Mouse (Mus musculus) spleen, adult 18-20 months (tissue): ENCODE measurements at regions not wholly inside any gene's neighbourhood (a gene's known extent, or its start where the extent isn't known, plus 50 kb on each side); places are given as distances from the start of the nearest gene placed in this dataset.

Experiments
- DNase-seq, 2 experiments: peaks; one replicate each; pipeline ENCODE4 v3.0.0; 2022; ENCODE audit warnings: mixed read lengths in 2 of 2

DNA sequence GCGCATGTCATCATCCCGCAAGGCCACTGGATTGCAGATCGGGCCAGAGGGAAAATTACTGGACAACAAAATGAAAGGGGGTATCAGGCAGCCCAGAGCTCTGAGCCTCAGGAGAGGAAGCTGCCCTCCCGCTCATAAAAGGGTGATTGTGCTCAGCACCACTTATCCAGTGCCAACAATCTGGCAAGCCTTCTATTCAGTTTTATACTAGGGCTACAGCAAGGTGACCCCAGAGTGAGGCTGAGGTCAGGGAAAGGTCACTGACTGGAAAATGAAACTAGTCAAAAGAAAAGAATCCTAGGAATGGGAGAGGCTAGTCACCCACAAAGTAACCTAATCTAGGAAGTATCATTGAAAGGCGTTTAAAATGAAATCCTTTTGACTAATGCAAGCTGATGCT, 198.5 kb upstream of the Tmem161b start:
- DNase-seq, result no peak

DNA sequence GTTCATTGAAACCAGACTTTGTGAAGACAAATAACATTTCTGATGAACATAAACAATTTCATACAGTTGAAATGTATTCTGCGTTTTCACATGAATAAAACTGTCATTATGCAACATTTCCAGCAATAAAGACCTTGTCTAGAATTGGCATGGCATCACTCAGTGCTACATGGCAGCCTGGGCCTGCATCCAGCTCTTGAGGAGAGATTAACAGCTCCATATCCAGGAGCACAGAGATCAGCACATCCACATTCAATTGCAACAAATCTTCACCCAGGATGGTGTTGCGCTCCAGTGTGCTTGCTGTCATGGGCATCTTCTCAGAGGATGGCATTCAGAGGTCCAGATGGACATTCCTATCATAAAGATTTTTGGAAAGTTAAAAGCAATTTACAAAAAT, 196.7 kb upstream of the Tmem161b start:
- no peak for DNase-seq

GRCm38 (mm10) chr13:84047736-84048135, 174.4 kb upstream of the Tmem161b start:
- DNase-seq, result no peak

DNA sequence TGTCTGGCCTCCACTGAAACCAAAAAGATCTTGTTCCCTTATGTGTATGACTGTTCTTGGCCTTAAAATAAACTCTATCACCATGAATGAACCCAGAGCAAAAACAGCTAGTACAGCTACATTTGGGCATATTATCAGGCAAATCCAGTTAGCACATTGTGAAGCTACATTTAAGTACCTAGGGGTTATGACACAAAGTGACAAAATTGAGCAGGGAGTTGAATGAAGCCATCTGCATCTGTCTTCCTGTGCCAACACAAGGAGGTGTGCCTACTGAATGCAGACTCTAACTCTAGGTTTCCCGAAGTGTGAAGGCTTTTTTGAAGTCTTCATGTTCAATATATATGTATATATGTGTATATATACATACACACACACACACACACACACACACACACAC, 169.9 kb upstream of the Tmem161b start:
- no peak for DNase-seq

DNA sequence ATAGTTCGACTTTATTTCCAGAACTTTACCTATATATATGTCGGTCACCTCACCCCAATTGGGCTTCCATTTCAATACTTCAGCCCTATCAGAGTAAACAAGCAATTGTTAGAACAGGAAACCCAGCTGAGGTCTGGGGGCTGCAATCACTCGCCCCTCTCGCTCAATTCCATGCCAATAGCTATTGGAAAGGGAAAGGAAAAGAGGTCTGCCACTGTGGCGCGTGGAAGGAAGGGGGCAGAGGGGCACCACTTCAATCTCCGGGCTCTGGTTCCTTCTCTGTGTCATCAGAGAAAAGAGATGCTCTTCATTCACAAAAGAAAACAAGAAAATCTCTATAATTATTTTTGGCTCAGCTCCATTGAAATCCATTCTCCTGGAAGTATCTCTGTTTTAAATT, 167.1 kb upstream of the Tmem161b start:
- DNase-seq, result no peak

- no peak for DNase-seq
These were observed 166.5 kb upstream of the Tmem161b start for GRCm38 (mm10) chr13:84055576-84055975.

DNA sequence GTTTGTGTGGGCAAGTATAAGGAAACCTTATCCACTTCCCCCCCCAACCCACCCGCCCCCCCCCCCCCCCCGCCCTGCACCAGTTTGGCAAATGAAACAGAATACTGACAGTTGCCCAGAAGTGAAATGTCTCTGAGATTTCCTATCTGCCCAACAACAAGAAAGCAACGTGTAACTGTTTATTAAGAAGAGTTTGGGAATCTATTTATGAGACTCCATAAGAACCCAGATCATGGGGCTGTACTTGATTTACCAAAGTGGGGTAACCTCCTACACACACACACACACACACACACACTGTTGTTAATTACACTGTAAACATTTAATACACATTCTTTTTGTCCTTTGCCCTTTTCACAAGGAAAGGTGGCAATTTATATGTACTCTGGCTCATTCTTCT, 165.6 kb upstream of the Tmem161b start:
- no peak for DNase-seq

GRCm38 (mm10) chr13:84056998-84057397, 165.1 kb upstream of the Tmem161b start:
- no peak for DNase-seq

GRCm38 (mm10) chr13:84057456-84057855, 164.6 kb upstream of the Tmem161b start:
- no peak for DNase-seq

DNA sequence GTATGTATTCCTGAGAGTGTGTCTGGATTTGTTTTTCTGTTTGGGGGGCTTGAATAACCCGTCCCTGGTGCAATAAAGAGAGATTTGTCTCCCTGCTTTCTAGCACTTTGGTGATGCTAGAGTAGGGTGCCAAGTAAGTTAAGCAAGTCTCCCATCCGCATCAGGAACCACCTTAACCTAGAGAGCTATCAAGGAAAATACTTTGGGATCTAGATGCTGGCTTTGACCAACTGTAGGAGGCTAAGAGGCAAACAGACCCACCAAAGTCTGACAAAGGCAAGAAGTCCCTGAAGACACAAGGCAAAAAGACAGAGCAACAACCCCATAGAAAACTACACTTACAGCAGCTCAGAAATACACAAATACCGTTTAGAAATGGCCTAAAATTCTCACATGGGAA, 163.8 kb upstream of the Tmem161b start:
- DNase-seq, result no peak

DNA sequence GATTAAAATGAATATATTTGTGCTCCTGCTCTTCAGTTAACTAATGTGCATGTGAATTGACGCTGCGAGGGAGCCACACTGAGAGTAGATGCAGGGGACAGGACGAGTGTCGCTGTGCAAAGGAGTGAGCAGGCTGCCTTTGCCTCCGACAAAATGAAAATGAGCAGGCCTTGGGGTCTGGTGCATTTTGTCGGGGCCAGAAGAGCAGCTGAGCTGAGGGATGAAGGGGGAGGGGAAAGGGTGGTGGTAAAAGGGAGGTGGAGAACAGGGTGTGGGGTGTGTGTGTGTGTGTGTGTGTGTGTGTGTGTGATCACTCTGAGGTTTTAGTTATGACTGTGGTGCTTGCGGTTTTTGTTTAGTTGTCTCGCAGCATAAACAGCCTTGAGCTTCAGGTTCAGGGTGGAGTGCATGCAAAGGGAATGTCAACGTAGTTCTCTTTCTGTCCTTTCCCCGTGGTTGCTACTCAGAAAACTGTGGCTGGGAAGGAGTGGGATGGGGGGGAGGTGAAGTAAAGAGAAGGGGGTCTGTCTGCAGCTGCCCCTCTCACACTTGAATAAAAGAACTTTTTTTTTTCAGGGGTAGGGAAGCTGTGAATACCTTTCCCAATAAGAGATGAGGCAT, 163.0 kb upstream of the Tmem161b start:
- no peak for DNase-seq

GRCm38 (mm10) chr13:84059661-84060452, 162.2 kb upstream of the Tmem161b start:
- DNase-seq, result no peak

DNA sequence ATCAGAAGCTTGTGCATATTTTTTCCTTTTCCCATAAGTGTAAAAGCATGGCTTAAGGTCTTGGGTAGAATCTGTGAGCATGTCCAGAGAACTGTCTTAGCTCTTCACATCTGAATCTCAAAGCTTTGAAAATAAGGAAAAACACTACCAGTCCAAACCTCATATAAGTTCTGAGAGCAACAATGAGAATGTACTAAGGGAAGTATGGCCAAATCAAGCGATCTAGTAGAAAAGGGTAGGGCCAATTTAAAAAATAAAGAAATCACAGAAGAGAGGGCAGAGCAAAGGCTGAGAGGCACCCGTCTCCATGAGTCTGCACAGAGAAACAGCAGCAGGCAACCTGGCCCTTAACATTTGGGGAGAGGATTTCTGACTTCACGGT, 161.7 kb upstream of the Tmem161b start:
- no peak for DNase-seq

DNA sequence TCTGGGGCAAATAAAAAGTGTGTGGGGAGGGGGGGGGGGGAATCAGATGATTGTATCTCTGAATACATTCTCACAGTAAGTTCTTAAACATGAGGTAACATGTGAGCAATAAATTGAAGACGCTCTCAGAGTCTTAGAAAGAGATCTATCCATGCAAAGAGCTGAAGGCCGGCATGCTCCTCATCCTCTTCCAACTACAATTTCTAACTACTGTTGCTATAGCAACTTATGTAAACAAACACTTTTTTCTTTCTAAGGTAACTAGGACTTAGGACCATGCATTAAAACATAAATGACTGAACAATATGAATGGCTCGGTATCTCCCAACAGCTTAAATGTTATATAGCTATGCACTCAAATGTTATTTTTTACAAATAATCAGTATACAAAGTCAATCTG, 161.2 kb upstream of the Tmem161b start:
- DNase-seq, result no peak

- no peak for DNase-seq
These were observed 160.1 kb upstream of the Tmem161b start for GRCm38 (mm10) chr13:84061820-84062480.

DNA sequence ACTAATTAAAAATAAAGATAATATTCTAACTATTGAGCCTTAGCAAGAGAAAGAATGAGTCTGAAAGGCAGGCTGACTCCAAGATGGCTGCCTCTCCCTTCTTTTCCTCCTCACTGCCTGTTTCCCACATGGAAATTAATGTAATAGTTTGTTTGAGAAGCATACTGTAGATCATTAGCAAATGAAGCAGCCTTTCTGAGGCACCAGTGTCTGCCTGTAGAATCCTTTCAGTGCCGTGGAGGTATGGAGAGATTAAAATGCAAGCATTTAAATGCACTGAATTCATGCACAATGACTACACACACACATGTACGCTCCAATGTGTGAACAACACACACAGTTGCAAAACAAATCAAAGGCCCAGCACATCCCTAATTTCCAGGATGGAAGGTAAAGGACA, 159.5 kb upstream of the Tmem161b start:
- no peak for DNase-seq

DNA sequence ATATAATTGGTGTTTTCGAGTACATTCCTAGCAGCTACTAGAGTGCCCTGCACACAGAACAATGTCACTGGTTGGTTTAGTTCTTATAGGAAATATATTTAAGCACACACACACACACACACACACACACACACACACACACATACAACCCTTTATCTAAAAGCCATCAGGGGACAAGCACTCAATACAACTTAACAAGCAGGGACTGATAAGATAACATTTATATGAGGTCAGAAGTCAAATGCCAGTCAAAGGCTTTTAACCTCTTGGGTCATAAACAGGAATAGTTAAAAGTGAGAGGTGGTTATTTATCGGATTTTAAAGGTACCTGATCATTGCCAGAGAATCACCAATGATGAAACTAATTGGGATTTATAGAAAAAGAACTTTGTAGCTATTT, 158.7 kb upstream of the Tmem161b start:
- DNase-seq, result no peak

- no peak for DNase-seq
These were observed 157.7 kb upstream of the Tmem161b start for GRCm38 (mm10) chr13:84064291-84064940.

DNA sequence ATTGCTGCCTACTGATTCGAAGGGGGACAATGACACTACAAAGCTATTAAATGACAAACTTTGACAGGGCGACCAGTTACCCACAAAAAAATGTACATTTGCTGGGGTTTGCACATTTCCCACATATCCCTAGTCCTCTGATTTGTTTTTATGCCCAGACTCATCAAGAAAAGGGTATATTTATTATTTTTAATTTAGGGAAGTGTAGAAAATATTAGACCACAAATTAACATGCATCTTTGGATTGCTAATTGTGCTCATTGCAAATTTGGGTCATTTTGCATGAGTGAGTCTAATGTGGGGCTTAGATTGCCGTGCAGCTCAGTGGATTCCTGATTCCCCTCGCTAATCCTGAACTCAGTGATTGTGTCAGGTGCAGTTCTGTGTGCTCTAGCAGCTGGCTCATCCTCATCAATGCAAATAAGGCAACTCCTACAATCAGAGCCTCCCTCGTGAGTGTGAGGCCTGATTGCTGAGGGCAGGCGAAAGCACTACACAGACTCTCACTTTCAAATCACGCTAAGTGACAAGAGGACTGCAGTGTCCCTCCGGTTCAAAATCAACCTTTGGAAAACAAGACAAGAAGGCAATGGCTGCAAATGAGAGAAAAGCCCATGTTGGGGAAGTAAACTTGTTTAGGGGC, 156.7 kb upstream of the Tmem161b start:
- no peak for DNase-seq

GRCm38 (mm10) chr13:84066211-84066959, 155.7 kb upstream of the Tmem161b start:
- DNase-seq, result no peak

DNA sequence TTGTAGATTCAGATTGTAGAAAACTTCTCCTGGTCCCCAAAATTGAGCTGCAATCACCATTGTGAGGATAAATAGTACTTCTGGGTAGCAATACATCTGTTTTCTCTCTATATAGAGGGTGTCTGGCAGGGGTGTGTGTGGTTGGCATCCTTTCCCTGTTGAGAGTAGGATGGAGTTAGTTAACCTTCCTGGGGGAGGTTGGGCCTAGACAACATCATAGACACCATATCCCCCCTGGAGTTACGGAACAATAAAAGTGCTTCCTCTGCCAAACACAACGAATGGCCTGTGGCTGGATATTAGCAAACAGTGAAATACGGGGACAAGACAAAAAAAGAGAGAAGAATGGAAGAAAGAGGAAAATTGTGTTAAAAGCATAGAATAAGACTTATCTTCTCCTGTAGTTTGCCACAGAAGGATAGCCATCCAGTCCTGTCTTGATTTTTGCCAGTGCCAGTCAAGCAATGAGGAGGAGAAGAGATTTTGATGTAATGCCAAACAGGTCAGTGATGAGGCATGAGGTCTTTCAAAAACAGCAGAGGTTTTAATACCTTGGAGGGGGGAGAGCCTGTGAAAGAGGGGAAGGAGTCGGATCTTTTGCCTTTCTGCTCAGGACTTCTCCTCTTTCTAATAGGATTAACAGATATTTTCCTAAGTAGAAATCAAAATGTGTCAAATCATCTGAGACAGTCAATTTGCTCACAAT, 155.0 kb upstream of the Tmem161b start:
- DNase-seq, result no peak

- DNase-seq, result no peak
These were observed 153.7 kb upstream of the Tmem161b start for GRCm38 (mm10) chr13:84068365-84068764.
